Mouse (Mus musculus): ENCODE measurements around the gene Pycr2.
"Not testable (repeated sequence)": the region's sequence is repeated elsewhere in the genome, so short reads cannot be mapped to it uniquely, and the experiment has no call there.

DNA sequence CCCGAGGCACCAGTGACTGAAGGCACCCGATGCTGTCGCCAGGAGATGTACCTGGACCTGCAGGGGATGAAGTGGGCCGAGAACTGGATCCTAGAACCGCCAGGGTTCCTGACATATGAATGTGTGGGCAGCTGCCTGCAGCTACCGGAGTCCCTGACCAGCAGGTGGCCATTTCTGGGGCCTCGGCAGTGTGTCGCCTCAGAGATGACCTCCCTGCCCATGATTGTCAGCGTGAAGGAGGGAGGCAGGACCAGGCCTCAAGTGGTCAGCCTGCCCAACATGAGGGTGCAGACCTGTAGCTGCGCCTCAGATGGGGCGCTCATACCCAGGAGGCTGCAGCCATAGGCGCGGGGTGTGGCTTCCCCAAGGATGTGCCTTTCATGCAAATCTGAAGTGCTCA lies 33.5 kb downstream of the Pycr2 start:
- not testable (repeated sequence) for TF ChIP-seq POLR2A (IDR thresholded peaks at IDR 0.05; ENCODE audit: control insufficient read depth, low read depth, low read length); CTCF (IDR thresholded peaks at IDR 0.05; ENCODE audit: control insufficient read depth, insufficient read depth, insufficient replicate concordance, low read depth, low read length)

Measured in testis, adult 2 months (tissue).